Mouse (Mus musculus): ENCODE data around the gene Sfxn5. TPM values are rescaled to one million over a fixed set of nuclear protein-coding genes. Genes with fewer than 3 reads are reported as not detected.

The Sfxn5 gene
- total and polyA plus RNA-seq, 3 experiments, result 4.2 to 5.3 (median 4.9) TPM

DNA sequence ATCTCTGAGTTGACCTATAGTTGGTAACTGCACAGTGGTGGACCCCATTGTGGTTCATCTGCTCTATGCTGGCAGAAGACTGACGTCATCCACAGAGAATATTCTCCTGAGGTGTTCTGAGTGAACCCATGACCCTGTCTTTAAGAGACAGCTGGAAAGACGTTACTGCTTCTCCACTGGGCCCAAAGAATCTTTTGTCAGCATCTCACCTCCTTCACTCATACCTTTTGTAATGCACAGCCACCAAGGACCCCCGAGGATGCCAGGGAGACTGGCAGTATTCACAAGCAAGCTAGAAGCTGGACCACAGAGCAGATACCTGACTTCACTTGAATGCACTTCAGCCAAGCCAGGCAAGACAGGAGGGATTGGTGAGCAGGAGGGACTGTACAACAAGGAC is 2.1 kb upstream of the Sfxn5 start:
- Histone ChIP-seq H3K36me3 (ENCODE audit: control insufficient read depth, insufficient read depth, low read length) (no peaks in the 10 kb centered on the region), H3K27me3 (ENCODE audit: control insufficient read depth, insufficient read depth, low read length) (no peaks in the 10 kb centered on the region), H3K27ac (no peak overlapping the region), H3K4me1 (ENCODE audit: control insufficient read depth, insufficient read depth, low read length) (peaks cover 3% of the 10 kb centered on the region), H3K4me3 (no peak overlapping the region), H3K9ac (ENCODE audit: low read depth, low read length) (no peak overlapping the region), H3K79me2 (replicated peaks; ENCODE audit: control insufficient read depth, insufficient read depth, low read length) (no peaks in the 10 kb centered on the region)
- DNase-seq, result no peak
- no peak for TF ChIP-seq EP300 (IDR thresholded peaks at IDR 0.05; ENCODE audit: insufficient read depth, low read depth, low read length)
- TF ChIP-seq CTCF (IDR thresholded peaks at IDR 0.05), result no peak
- no peak for TF ChIP-seq POLR2A (IDR thresholded peaks at IDR 0.05; ENCODE audit: insufficient read depth, low read depth, low read length)
- intact Hi-C loops (cut with DNase I), result no loop called here
- WGBS, result 72% methylated on average over 3 of the region's 3 CpGs

- intact Hi-C loops (cut with DNase I), result loop anchor here (5.0 kb wide), 4 partner anchors 73 to 198 kb away; partner anchors contain the start of genes Cct7, Pradc1 and Spr
- H3K4me3 ChIP-seq, result no peak overlapping the region
- no peak for DNase-seq
- H3K36me3 ChIP-seq (ENCODE audit: control insufficient read depth, insufficient read depth, low read length), result no peaks in the 10 kb centered on the region
- no peaks in the 10 kb centered on the region for H3K79me2 ChIP-seq (replicated peaks; ENCODE audit: control insufficient read depth, insufficient read depth, low read length)
- WGBS, result 78% methylated on average over 5 of the region's 5 CpGs
- no peak overlapping the region for H3K9ac ChIP-seq (ENCODE audit: low read depth, low read length)
- H3K27ac ChIP-seq, result no peak overlapping the region
- no peaks in the 10 kb centered on the region for H3K27me3 ChIP-seq (ENCODE audit: control insufficient read depth, insufficient read depth, low read length)
- peaks cover 3% of the 10 kb centered on the region for H3K4me1 ChIP-seq (ENCODE audit: control insufficient read depth, insufficient read depth, low read length)
- no peak for TF ChIP-seq POLR2A (IDR thresholded peaks at IDR 0.05; ENCODE audit: insufficient read depth, low read depth, low read length)
- TF ChIP-seq CTCF (IDR thresholded peaks at IDR 0.05), result no peak
- no peak for TF ChIP-seq EP300 (IDR thresholded peaks at IDR 0.05; ENCODE audit: insufficient read depth, low read depth, low read length)
Measured at GRCm38 (mm10) chr6:85334851-85335250, 1.6 kb upstream of the Sfxn5 start.

DNA sequence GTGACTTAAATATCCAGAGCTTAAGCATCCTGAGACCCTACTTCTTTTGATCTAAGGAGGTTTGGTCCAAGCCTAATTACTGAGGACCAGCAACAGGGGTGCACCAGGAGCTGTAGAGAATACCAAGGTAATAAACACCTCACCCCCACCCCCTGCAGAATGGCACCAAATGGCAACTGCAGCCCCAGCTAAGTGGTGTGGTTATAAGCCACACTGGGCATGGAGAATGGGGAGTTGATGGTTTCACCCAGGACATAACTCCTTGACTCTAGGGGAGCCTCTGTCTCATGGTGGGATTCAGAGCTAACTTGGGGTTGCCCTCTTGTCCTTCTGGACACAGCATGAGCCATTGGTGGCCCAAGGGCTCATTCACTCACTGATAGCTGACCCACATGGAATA is 1.0 kb upstream of the Sfxn5 start:
- H3K27me3 ChIP-seq (ENCODE audit: control insufficient read depth, insufficient read depth, low read length), result no peaks in the 10 kb centered on the region
- intact Hi-C loops (cut with DNase I), result loop anchor here (5.0 kb wide), 4 partner anchors 72 to 197 kb away; partner anchors contain the start of genes Cct7, Pradc1 and Spr
- H3K4me1 ChIP-seq (ENCODE audit: control insufficient read depth, insufficient read depth, low read length), result peaks cover 2% of the 10 kb centered on the region
- DNase-seq, result no peak
- H3K9ac ChIP-seq (ENCODE audit: low read depth, low read length), result no peak overlapping the region
- no peaks in the 10 kb centered on the region for H3K79me2 ChIP-seq (replicated peaks; ENCODE audit: control insufficient read depth, insufficient read depth, low read length)
- H3K27ac ChIP-seq, result no peak overlapping the region; the same call in 1 of the 2 replicates
- no peak overlapping the region for H3K4me3 ChIP-seq
- no peaks in the 10 kb centered on the region for H3K36me3 ChIP-seq (ENCODE audit: control insufficient read depth, insufficient read depth, low read length)
- TF ChIP-seq CTCF (IDR thresholded peaks at IDR 0.05), result no peak
- TF ChIP-seq EP300 (IDR thresholded peaks at IDR 0.05; ENCODE audit: insufficient read depth, low read depth, low read length), result no peak
- TF ChIP-seq POLR2A (IDR thresholded peaks at IDR 0.05; ENCODE audit: insufficient read depth, low read depth, low read length), result no peak

- peaks cover 2% of the 10 kb centered on the region for H3K4me1 ChIP-seq (ENCODE audit: control insufficient read depth, insufficient read depth, low read length)
- no peaks in the 10 kb centered on the region for H3K36me3 ChIP-seq (ENCODE audit: control insufficient read depth, insufficient read depth, low read length)
- H3K9ac ChIP-seq (ENCODE audit: low read depth, low read length), result peak overlapping the region; percentile 35; the same call in 1 of the 2 replicates
- H3K27ac ChIP-seq, result peak overlapping the region; percentile 98
- no peaks in the 10 kb centered on the region for H3K27me3 ChIP-seq (ENCODE audit: control insufficient read depth, insufficient read depth, low read length)
- no peak for TF ChIP-seq EP300 (IDR thresholded peaks at IDR 0.05; ENCODE audit: insufficient read depth, low read depth, low read length)
- TF ChIP-seq CTCF (IDR thresholded peaks at IDR 0.05), result no peak
- no peak for TF ChIP-seq POLR2A (IDR thresholded peaks at IDR 0.05; ENCODE audit: insufficient read depth, low read depth, low read length)
- intact Hi-C loops (cut with DNase I), result loop anchor here (5.0 kb wide), 4 partner anchors 71 to 196 kb away; partner anchors contain the start of genes Cct7, Pradc1 and Spr
- WGBS, result 3% methylated on average over 13 of the region's 13 CpGs
- peak overlapping the region; percentile 72 for H3K4me3 ChIP-seq
- DNase-seq, result no peak
- no peaks in the 10 kb centered on the region for H3K79me2 ChIP-seq (replicated peaks; ENCODE audit: control insufficient read depth, insufficient read depth, low read length)
Measured at GRCm38 (mm10) chr6:85333732-85334131, 510 bp upstream of the Sfxn5 start.

DNA sequence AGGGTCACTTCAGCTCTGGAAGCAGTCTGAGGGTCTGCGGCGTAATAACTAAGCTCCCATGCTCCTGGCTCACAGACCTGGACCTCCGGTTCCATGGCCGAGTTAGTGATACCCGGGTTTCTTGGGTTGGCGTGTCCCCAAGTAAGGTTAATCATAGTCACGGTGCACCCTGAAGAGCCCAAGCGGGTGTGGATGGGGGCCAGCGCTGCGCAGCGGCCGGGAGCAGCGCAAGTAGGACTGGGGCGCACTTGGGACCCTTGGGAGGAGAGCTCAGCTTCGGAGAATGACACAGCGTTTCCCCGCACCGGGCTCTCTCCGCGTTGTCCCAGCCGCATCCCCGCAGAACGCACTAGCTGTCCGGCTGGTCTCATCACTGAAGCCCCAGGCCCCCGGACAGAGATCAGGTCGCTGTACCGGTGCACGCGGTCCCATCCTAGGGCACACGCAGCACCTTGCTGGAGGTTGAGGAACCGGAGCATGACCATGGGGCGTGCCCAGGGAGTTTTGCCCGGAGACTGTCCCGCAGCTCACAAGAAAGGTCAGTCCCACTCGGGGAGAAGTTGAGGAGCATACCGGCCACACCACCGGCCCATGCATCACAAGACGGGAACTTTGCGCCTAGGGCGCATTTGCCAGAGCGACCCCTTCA is 747 bp downstream of the Sfxn5 start:
- Histone ChIP-seq H3K79me2 (replicated peaks; ENCODE audit: control insufficient read depth, insufficient read depth, low read length) (no peaks in the 10 kb centered on the region), H3K4me1 (ENCODE audit: control insufficient read depth, insufficient read depth, low read length) (peaks cover 2% of the 10 kb centered on the region), H3K9ac (ENCODE audit: low read depth, low read length) (peak overlapping the region; percentile 78), H3K27me3 (ENCODE audit: control insufficient read depth, insufficient read depth, low read length) (no peaks in the 10 kb centered on the region), H3K27ac (peak overlapping the region; percentile 98), H3K36me3 (ENCODE audit: control insufficient read depth, insufficient read depth, low read length) (no peaks in the 10 kb centered on the region), H3K4me3 (peak overlapping the region; percentile 72)
- TF ChIP-seq CTCF (IDR thresholded peaks at IDR 0.05), result no peak
- no peak for TF ChIP-seq EP300 (IDR thresholded peaks at IDR 0.05; ENCODE audit: insufficient read depth, low read depth, low read length)
- TF ChIP-seq POLR2A (IDR thresholded peaks at IDR 0.05; ENCODE audit: insufficient read depth, low read depth, low read length), result no peak
- WGBS, result 1% methylated on average over 41 of the region's 41 CpGs
- DNase-seq, result no peak
- intact Hi-C loops (cut with DNase I), result loop anchor here (5.0 kb wide), 4 partner anchors 70 to 195 kb away; partner anchors contain the start of genes Cct7, Pradc1 and Spr

GRCm38 (mm10) chr6:85331736-85332135 is 1.5 kb downstream of the Sfxn5 start:
- no peak overlapping the region for H3K9ac ChIP-seq (ENCODE audit: low read depth, low read length)

More at GRCm38 (mm10) chr6:85331736-85332135, 1.5 kb downstream of the Sfxn5 start:
- Histone ChIP-seq H3K4me1 (ENCODE audit: control insufficient read depth, insufficient read depth, low read length) (peaks cover 2% of the 10 kb centered on the region), H3K79me2 (replicated peaks; ENCODE audit: control insufficient read depth, insufficient read depth, low read length) (no peaks in the 10 kb centered on the region), H3K36me3 (ENCODE audit: control insufficient read depth, insufficient read depth, low read length) (no peaks in the 10 kb centered on the region), H3K27ac (no peak overlapping the region), H3K27me3 (ENCODE audit: control insufficient read depth, insufficient read depth, low read length) (no peaks in the 10 kb centered on the region), H3K4me3 (no peak overlapping the region)
- no peak for DNase-seq
- no peak for TF ChIP-seq EP300 (IDR thresholded peaks at IDR 0.05; ENCODE audit: insufficient read depth, low read depth, low read length)
- TF ChIP-seq POLR2A (IDR thresholded peaks at IDR 0.05; ENCODE audit: insufficient read depth, low read depth, low read length), result no peak
- TF ChIP-seq CTCF (IDR thresholded peaks at IDR 0.05), result no peak
- intact Hi-C loops (cut with DNase I), result loop anchor here (5.0 kb wide), 4 partner anchors 69 to 194 kb away; partner anchors contain the start of genes Cct7, Pradc1 and Spr
- 39% methylated on average over 8 of the region's 8 CpGs for WGBS

All from heart, adult 2 months (tissue).